Mouse (Mus musculus) olfactory bulb, adult 2 months (tissue): ENCODE measurements around the gene Vps54. TPM values are rescaled to one million over a fixed set of nuclear protein-coding genes. Genes with fewer than 3 reads are reported as not detected.
"Not testable (repeated sequence)": the region's sequence is repeated elsewhere in the genome, so short reads cannot be mapped to it uniquely, and the experiment has no call there.

Source experiments
- H3K27ac ChIP-seq: fragments of 200-500 bp; 2 replicates; pipeline ENCODE4 v1.5.1; 2012; ENCODE audit warnings: low read depth, low read length; ENCODE audit not compliant: insufficient read depth
- H3K4me1 ChIP-seq: fragments of 200-500 bp; 2 replicates; pipeline ENCODE4 v1.6.1; 2012; ENCODE audit warnings: low read length; ENCODE audit not compliant: control insufficient read depth, insufficient read depth
- H3K4me3 ChIP-seq: fragments of 200-500 bp; 2 replicates; pipeline ENCODE4 v1.5.1; 2012; ENCODE audit warnings: mild to moderate bottlenecking, low read depth, low read length, moderate library complexity; ENCODE audit not compliant: insufficient read depth
- CTCF ChIP-seq: fragments of 200-500 bp; IDR thresholded peaks from 2 replicates; pipeline ENCODE4 v1.5.1; 2012; ENCODE audit warnings: low read depth, mild to moderate bottlenecking, low read length, moderate library complexity; ENCODE audit not compliant: insufficient read depth
- POLR2A ChIP-seq: fragments of 200-500 bp; IDR thresholded peaks from 2 replicates; pipeline ENCODE4 v1.6.1; 2012; ENCODE audit warnings: mild to moderate bottlenecking, low read depth, low read length, moderate library complexity; ENCODE audit not compliant: insufficient read depth
- WGBS: fragments of 180-500 bp; shearing (Covaris S2); methylation state at CpG from one replicate; pipeline ENCODE4 v1.1.7; 2018; 5-methylcytosine and 5-hydroxymethylcytosine counted together
- polyA plus RNA-seq: library from polyadenylated mRNA; stranded (reverse); fragments of >200 nt; gene quantifications from 2 replicates; pipeline ENCODE4 v1.2.4, GENCODE M21; 2012; ENCODE audit warnings: low replicate concordance; ENCODE audit not compliant: missing spikeins, insufficient read depth, insufficient read length

The Vps54 gene
- polyA plus RNA-seq, 1 experiment: not detected

DNA sequence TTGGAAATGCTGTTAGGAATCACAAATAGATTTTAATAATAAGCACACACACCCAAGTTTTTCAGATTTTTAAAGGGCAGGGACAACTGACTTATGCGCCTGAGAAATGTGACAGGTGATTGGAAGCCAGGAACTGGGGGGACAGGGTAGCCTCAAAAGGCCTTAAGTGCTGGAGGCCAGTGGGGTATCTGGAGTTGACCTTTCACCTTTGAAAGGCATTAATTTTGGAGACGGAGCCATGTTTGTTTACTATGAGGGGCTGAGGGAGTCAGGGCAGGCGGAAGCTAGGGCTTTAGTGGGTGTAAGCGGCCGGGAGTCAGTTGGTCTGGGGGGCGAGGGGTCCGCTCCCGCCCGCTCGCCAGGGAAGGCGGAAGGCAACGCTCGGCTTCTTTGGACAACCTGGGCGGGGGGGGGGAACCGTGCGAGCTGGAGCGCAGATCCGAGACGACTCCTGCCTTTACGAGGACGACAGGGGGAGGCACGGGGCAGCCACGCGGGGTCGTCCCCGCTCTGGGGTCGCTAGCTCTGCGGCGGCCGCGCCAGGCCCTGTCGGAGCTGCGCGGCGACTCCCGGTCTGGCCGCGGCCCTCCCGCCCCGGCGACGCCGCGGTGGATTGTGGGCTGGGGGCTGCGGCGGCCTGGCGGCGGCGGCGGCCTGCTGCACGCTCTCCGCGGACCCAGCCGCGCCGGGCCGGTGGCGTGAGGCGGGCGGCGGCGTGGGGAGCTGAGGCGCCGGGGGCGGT is 631 bp upstream of the Vps54 start:
- TF ChIP-seq CTCF (no peak), POLR2A (peak; percentile 63; the same call in 1 of the 2 replicates)
- H3K4me3 ChIP-seq: peak overlapping the region; percentile 97
- 3% methylated on average over 65 of the region's 65 CpGs for WGBS
- H3K4me1 ChIP-seq: no peaks in the 10 kb centered on the region
- H3K27ac ChIP-seq: peak overlapping the region; percentile 92

- TF ChIP-seq CTCF (no peak), POLR2A (no peak)
- Histone ChIP-seq H3K27ac (no peak overlapping the region), H3K4me3 (peak overlapping the region; percentile 97; the same call in 1 of the 2 replicates), H3K4me1 (no peaks in the 10 kb centered on the region)
- 8% methylated on average over 7 of the region's 7 CpGs for WGBS
These were observed 855 bp downstream of the Vps54 start for GRCm38 (mm10) chr11:21239763-21240509.

GRCm38 (mm10) chr11:21241351-21241750 is 2.3 kb downstream of the Vps54 start:
- H3K4me3 ChIP-seq: no peak overlapping the region
- no peak for TF ChIP-seq CTCF
- TF ChIP-seq POLR2A: no peak
- WGBS: 58% methylated on average over 1 of the region's 1 CpGs
- no peaks in the 10 kb centered on the region for H3K4me1 ChIP-seq
- H3K27ac ChIP-seq: no peak overlapping the region

DNA sequence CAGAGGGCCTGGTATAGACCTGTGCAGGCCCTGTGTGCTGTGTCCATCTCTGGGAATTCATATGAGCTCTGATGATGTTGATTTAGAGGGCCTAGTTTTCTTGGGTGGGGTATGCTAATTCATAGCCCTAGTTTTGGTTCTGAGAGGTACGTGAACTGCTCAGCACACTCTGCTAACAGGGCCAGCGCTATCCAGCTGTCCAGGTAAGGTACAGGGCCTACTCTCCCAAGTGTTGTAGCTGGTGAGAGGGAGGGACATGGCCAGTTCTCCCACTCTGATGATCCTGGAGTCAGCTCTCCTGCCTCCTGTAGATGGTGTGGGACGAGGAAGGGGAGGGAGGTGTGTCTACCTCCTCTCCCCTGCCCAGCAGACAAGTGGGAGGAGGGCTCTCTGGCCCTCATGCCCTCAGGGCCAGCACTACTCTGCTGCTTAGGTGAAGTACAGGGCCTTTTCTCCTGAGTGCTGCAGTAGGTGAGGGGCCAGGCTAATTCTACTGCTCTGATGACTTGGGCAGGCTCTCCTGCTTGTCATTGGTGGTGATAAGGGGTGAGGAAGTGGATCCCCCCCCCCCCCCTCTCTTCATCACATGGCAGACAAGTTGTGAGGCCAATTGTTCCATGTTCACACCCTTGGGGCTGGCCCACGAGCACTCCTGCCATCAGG is 8.3 kb downstream of the Vps54 start:
- TF ChIP-seq POLR2A: no peak
- no peak for TF ChIP-seq CTCF
- 90% methylated on average over 4 of the region's 4 CpGs for WGBS

GRCm38 (mm10) chr11:21247940-21248339 is 8.9 kb downstream of the Vps54 start:
- H3K4me3 ChIP-seq: no peak overlapping the region
- WGBS: 87% methylated on average over 1 of the region's 1 CpGs
- no peak overlapping the region for H3K27ac ChIP-seq
- H3K4me1 ChIP-seq: peaks cover 18% of the 10 kb centered on the region
- TF ChIP-seq CTCF: no peak
- TF ChIP-seq POLR2A: no peak

More for the DNA sequence above, 8.3 kb downstream of the Vps54 start:
- peaks cover 18% of the 10 kb centered on the region for H3K4me1 ChIP-seq
- no peak overlapping the region for H3K27ac ChIP-seq
- no peak overlapping the region for H3K4me3 ChIP-seq

- 91% methylated on average over 1 of the region's 1 CpGs for WGBS
- H3K27ac ChIP-seq: no peak overlapping the region
- TF ChIP-seq CTCF: no peak
- TF ChIP-seq POLR2A: no peak
- H3K4me1 ChIP-seq: peaks cover 18% of the 10 kb centered on the region
- no peak overlapping the region for H3K4me3 ChIP-seq
These were observed 11.3 kb downstream of the Vps54 start for GRCm38 (mm10) chr11:21250366-21250765.

DNA sequence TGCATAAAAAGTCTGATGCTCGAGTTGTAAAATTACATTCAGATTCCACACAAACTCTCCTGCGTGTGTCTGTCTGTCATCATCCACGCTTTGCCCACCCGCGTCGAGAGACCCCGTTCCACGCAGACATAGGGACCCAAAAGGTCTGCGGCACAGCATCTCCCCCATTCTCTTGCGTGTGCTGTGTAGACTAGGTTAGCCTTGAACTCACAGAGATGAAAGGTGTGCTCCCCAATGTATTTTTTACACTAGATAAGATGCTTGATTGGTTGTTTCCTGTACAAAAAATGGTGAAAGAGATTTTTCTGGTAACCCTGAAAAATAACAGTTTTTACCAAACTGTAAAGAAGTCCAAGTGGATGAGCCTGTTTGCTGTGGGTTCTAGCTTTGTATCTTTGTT is 19.5 kb downstream of the Vps54 start:
- not testable (repeated sequence) for H3K27ac ChIP-seq, H3K4me1 ChIP-seq, H3K4me3 ChIP-seq
- 98% methylated on average over 10 of the region's 10 CpGs for WGBS

- TF ChIP-seq POLR2A (no peak), CTCF (no peak)
- H3K4me3 ChIP-seq: no peak overlapping the region
- H3K4me1 ChIP-seq: no peaks in the 10 kb centered on the region
- 97% methylated on average over 3 of the region's 3 CpGs for WGBS
- no peak overlapping the region for H3K27ac ChIP-seq
These were observed 26.3 kb downstream of the Vps54 start for GRCm38 (mm10) chr11:21265423-21265822.

DNA sequence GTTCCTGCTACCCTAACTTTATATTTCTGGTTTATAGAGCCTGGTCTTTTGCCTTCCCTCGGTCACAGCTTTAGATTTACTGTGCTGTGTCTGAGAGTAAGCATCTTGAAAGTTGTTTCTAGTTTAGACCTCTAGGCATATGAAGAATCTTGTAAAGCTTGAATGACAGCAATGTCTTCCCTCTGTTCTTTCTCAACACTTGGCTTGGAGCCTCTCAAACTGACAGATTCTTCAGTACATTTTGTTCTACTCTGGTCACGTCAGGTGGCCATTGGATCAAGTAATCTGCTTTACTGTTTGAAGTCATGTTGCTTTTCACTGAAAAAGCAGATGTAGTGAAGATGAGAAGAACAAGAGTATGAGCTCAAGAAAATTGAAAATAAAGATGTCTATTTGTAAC is 37.1 kb downstream of the Vps54 start:
- 96% methylated on average over 2 of the region's 2 CpGs for WGBS
- Histone ChIP-seq H3K4me3 (no peak overlapping the region), H3K4me1 (no peaks in the 10 kb centered on the region), H3K27ac (no peak overlapping the region)
- TF ChIP-seq CTCF: no peak
- TF ChIP-seq POLR2A: no peak
